Mouse (Mus musculus): ENCODE measurements around the gene Ss18l1.

GRCm38 (mm10) chr2:180010686-180011085, 31.6 kb upstream of the Ss18l1 start:
- TF ChIP-seq CTCF (IDR thresholded peaks at IDR 0.05; ENCODE audit: low read depth, low read length) (no peak), TAL1 (conservative IDR thresholded peaks at IDR 0.05; ENCODE audit: low read depth, low read length) (no peak), GATA1 (IDR thresholded peaks at IDR 0.05; ENCODE audit: borderline replicate concordance, low read length) (no peak), POLR2AphosphoS5 (IDR thresholded peaks at IDR 0.05; ENCODE audit: insufficient replicate concordance, low read depth, low read length) (no peak), GATA2 (IDR thresholded peaks at IDR 0.05; ENCODE audit: borderline replicate concordance, low read depth, low read length) (no peak)
